Mouse (Mus musculus) midbrain, embryonic 16.5 days (tissue): ENCODE measurements around the gene Rbfox1. TPM values are rescaled to one million over a fixed set of nuclear protein-coding genes. Genes with fewer than 3 reads are reported as not detected.

Source experiments
- ATAC-seq: fragments of 200-750 bp; cut with Nextera tagmentation; 2 replicates; pipeline ENCODE4 v1.8.0; 2017; ENCODE audit warnings: moderate TSS enrichment
- H3K27ac ChIP-seq: fragments of 300-500 bp; sonication (generic); 2 replicates; pipeline ENCODE4 v1.5.1; 2014; ENCODE audit warnings: mild to moderate bottlenecking, low read length, mixed read lengths
- H3K27me3 ChIP-seq: fragments of 300-500 bp; sonication (generic); 2 replicates; pipeline ENCODE4 v1.6.1; 2014; ENCODE audit warnings: low read depth, low read length, mixed read lengths; ENCODE audit not compliant: control insufficient read depth, insufficient read depth
- H3K36me3 ChIP-seq: fragments of 300-500 bp; sonication (generic); 2 replicates; pipeline ENCODE4 v1.6.1; 2014; ENCODE audit warnings: mild to moderate bottlenecking, low read length, moderate library complexity, mixed read lengths; ENCODE audit not compliant: control insufficient read depth, insufficient read depth
- H3K4me1 ChIP-seq: fragments of 300-500 bp; sonication (generic); 2 replicates; pipeline ENCODE4 v1.6.1; 2014; ENCODE audit warnings: mild to moderate bottlenecking, low read length, mixed read lengths; ENCODE audit not compliant: control insufficient read depth, insufficient read depth
- H3K4me2 ChIP-seq: fragments of 300-500 bp; sonication (generic); 2 replicates; pipeline ENCODE4 v1.6.1; 2014; ENCODE audit warnings: mild to moderate bottlenecking, low read length, mixed read lengths
- H3K4me3 ChIP-seq: fragments of 300-500 bp; sonication (generic); 2 replicates; pipeline ENCODE4 v1.5.1; 2014; ENCODE audit warnings: low read depth, mild to moderate bottlenecking, low read length, moderate library complexity, mixed read lengths
- H3K9ac ChIP-seq: fragments of 300-500 bp; sonication (generic); 2 replicates; pipeline ENCODE4 v1.6.1; 2014; ENCODE audit warnings: low read depth, low read length, mixed read lengths
- H3K9me3 ChIP-seq: fragments of 300-500 bp; sonication (generic); replicated peaks from 2 replicates; pipeline ENCODE4 v1.6.1; 2014; ENCODE audit warnings: mild to moderate bottlenecking, low read length, mixed read lengths; ENCODE audit not compliant: control insufficient read depth, poor library complexity, severe bottlenecking
- WGBS: fragments of 180-500 bp; shearing (Covaris S2); extraction: QIAGEN DNeasy Blood & Tissue Kit; methylation state at CpG from one replicate; pipeline ENCODE4 v1.1.7; 2014; 5-methylcytosine and 5-hydroxymethylcytosine counted together
- polyA plus RNA-seq: library from polyadenylated mRNA; unstranded; fragments of >200 nt; fragmentation: Nextera tagmentation; extraction: Ambion mirVana; gene quantifications from 2 replicates; pipeline ENCODE4 v1.2.1, GENCODE M21; 2015

Gene Rbfox1
- polyA plus RNA-seq, 1 experiment from 2014 or later, result 259 TPM

DNA sequence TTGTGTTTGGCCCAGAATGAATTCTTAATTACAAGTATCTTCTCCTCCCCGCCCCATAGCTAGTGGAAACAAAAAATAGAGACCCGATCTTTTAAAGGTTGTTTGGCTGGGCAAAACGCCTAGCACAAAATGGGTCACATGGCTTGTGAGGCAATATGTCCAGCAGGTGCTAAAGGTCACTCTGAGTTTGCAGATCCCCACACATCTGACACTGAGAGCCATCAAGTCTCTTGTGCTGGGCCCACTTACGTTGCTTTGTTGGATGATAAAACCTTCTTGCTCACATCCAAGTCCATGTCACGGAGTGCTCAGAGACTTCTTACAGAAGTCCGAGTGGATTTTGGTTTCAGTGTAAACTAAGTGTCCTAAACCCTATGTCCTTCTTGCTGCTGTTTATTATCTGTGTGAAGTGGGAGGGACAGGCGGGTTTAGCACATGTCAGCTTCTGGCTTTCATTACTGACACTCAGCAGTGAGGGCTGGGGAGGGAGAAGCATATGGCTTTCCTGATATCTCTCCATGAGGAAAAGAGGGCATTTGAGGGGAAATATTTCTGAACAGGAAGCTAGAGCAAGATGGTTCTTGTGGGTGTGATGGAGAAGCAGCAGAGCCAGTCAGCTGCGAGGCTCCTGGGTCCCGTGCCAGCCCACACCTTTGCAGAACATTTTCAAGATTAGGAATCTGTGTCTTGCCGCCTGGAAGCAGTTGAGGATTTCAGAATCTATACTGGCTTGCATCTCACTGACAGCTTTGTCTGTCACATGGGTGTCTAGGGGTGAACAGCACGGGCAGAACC, 1214.5 kb downstream of the Rbfox1 start:
- no peaks in the 10 kb centered on the region for H3K4me1 ChIP-seq
- no peak overlapping the region for H3K9ac ChIP-seq
- H3K36me3 ChIP-seq, result no peaks in the 10 kb centered on the region
- no peak overlapping the region for H3K4me2 ChIP-seq
- no peak overlapping the region for H3K27ac ChIP-seq
- ATAC-seq, result no peak
- WGBS, result 81% methylated on average over 11 of the region's 11 CpGs
- no peak overlapping the region for H3K4me3 ChIP-seq
- H3K27me3 ChIP-seq, result no peaks in the 10 kb centered on the region
- H3K9me3 ChIP-seq, result no peaks in the 10 kb centered on the region

DNA sequence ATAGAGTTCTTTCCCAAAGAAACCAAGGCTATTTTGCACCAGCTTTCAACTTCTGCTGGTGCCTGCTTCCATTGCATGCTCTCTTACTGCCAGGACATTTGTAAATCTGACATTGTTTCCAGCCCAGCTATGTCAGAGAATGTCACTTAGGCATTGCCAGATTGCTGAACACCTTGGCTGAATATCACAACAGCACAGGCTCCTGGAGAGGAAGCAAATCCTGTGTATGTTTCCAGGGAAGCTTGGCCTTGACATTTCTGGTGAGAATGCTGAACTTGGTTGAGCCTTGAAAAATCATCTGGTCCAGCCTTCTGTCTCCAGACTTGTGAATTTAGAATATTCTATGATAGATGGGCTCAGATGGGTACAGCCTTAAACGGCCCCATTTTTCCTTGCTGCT, 1217.3 kb downstream of the Rbfox1 start:
- Histone ChIP-seq H3K27me3 (no peaks in the 10 kb centered on the region), H3K9ac (no peak overlapping the region), H3K9me3 (no peaks in the 10 kb centered on the region), H3K27ac (no peak overlapping the region), H3K4me2 (no peak overlapping the region), H3K4me3 (no peak overlapping the region), H3K36me3 (no peaks in the 10 kb centered on the region), H3K4me1 (no peaks in the 10 kb centered on the region)
- ATAC-seq, result no peak
- 88% methylated on average over 1 of the region's 1 CpGs for WGBS

DNA sequence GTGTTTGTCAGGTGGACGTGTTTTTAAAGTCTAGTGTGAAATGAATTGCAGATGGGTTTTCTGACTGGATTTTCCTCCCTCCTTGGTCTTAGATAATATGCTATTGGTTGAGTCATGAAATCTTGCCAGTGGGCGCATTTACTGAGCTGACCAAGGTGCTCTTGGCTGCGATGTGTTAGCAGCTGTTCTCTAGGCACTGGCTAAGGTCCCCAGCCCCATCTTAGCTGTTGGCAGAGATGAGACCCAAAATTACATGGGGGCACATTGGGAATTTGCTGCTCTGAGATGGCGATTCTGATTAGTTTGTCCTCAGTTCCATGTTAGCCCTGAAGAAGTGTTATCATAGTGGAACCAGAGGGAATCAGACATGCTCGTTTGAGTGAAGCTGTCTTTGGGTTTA, 1218.1 kb downstream of the Rbfox1 start:
- no peaks in the 10 kb centered on the region for H3K27me3 ChIP-seq
- no peak for ATAC-seq
- no peak overlapping the region for H3K27ac ChIP-seq
- H3K36me3 ChIP-seq, result no peaks in the 10 kb centered on the region
- 79% methylated on average over 5 of the region's 5 CpGs for WGBS
- no peak overlapping the region for H3K4me2 ChIP-seq
- no peaks in the 10 kb centered on the region for H3K9me3 ChIP-seq
- H3K4me1 ChIP-seq, result no peaks in the 10 kb centered on the region
- H3K4me3 ChIP-seq, result no peak overlapping the region
- H3K9ac ChIP-seq, result no peak overlapping the region

DNA sequence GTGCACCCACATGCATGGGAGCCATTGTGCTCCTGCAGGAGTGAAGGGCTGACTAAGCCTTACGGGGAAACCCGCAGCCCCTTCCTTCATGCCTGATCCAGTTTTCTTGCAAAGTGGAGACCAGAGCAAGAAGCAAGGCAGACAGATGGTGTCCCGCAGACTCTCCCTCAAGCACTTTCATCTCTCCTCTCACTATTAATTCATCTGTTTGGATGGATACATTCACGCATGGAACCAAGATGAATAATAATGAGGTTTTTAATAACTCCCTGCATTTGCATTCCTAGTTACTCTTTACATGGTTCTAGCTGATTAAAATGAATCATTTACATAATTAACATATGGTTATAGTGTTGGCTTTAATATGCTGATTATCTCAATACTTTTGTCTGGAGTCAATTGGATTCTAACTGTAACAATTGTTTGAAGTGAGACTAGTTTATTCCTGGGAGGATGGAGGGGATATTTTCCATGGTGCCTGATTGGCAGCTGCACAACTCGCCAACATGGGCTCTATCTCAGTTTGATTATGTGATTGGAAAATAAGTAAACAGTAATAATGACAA, 1221.4 kb downstream of the Rbfox1 start:
- 56% methylated on average over 5 of the region's 5 CpGs for WGBS
- no peaks in the 10 kb centered on the region for H3K27me3 ChIP-seq
- peak overlapping the region; percentile 5; the same call in 1 of the 2 replicates for H3K27ac ChIP-seq
- H3K4me3 ChIP-seq, result no peak overlapping the region
- peak; percentile 64 for ATAC-seq
- H3K36me3 ChIP-seq, result no peaks in the 10 kb centered on the region
- H3K9ac ChIP-seq, result no peak overlapping the region
- H3K4me2 ChIP-seq, result no peak overlapping the region
- no peaks in the 10 kb centered on the region for H3K4me1 ChIP-seq
- no peaks in the 10 kb centered on the region for H3K9me3 ChIP-seq

DNA sequence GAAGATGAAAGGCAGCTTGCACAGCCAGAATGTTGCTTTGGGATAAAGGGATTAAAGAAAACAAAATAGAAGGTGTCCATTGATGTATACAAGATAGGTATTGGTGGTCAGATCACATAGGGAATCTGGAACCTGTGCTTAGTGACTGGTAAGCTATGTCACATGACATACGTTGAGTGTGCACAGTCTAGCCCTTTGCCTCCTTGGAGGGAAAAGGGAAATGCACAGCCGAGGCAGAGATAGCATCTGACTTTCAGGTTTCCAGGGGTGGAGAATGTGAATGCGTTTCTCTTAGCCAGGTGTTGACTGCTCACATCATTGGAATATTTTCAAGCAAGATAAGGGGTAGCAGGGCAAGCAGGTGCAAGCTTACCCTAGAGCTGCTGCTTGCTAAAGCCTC, 1230.8 kb downstream of the Rbfox1 start:
- ATAC-seq, result no peak
- no peaks in the 10 kb centered on the region for H3K9me3 ChIP-seq
- WGBS, result 87% methylated on average over 3 of the region's 3 CpGs
- H3K4me2 ChIP-seq, result no peak overlapping the region
- no peaks in the 10 kb centered on the region for H3K4me1 ChIP-seq
- H3K27me3 ChIP-seq, result no peaks in the 10 kb centered on the region
- H3K27ac ChIP-seq, result no peak overlapping the region
- H3K36me3 ChIP-seq, result no peaks in the 10 kb centered on the region
- H3K9ac ChIP-seq, result no peak overlapping the region
- H3K4me3 ChIP-seq, result no peak overlapping the region

DNA sequence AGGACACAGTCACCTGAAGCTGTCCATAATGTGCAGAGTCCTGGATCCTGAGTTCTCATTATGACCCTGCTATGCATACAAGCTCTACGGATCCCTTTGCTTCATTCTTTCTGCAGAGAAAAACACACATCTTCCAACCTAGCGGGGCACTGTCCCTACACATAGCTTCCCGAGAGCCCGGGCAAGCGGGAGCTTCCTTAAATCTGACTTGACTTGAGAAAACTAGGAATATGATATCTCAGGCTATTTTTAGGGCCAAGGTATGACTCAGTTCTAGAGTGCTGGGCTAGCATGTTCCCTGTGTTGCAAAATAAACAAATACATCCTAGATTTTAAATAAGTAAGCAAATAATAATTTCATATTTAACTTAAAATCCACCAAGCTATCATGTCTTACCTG, 1244.4 kb downstream of the Rbfox1 start:
- no peaks in the 10 kb centered on the region for H3K9me3 ChIP-seq
- H3K27me3 ChIP-seq, result no peaks in the 10 kb centered on the region; the same call in 1 of the 2 replicates
- 94% methylated on average over 5 of the region's 5 CpGs for WGBS
- no peaks in the 10 kb centered on the region for H3K4me1 ChIP-seq
- H3K4me2 ChIP-seq, result no peak overlapping the region
- no peak overlapping the region for H3K4me3 ChIP-seq
- H3K27ac ChIP-seq, result no peak overlapping the region
- no peak for ATAC-seq
- H3K36me3 ChIP-seq, result no peaks in the 10 kb centered on the region
- H3K9ac ChIP-seq, result no peak overlapping the region

DNA sequence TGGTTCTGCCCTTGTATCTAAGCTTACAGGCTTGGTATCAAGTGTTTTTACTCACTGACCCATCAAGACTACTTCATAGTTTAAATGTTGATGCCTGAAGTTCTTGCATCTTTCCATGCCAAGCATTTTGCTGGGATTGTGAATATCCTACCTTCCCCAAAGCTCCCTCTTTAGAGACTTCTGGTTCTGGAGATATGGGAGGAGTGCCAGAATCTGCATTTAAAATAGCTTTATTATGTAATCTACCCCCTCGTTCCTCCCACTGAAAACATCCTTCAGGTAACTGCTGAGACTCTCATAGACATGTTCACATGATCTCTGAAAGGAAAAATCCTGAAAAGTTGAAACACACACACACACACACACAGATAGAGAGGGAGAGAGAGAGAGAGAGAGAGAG, 1247.3 kb downstream of the Rbfox1 start:
- H3K27me3 ChIP-seq, result no peaks in the 10 kb centered on the region; the same call in 1 of the 2 replicates
- WGBS, result 77% methylated on average over 1 of the region's 1 CpGs

DNA sequence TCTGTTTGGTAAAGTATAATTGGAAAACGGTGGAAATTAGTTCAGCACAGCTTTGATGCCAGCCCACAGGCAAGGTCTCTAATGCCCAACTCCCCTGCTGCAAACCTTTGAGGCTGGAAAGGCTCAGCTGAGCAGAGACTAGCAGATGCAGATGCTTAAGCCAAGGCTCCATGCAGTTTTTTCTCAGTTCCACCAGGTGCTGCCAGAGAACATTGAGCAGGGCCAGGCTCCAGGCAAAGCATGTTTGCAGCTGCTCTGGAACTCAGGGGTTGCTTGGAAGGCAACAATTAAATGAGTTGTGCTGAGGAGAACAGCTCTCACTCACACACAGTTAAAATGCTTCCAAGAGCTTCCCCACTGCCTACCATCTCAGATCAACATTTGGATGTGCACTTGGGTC, 1251.8 kb downstream of the Rbfox1 start:
- 54% methylated on average over 1 of the region's 1 CpGs for WGBS
- Histone ChIP-seq H3K4me2 (no peak overlapping the region), H3K4me1 (peaks cover 6% of the 10 kb centered on the region; the same call in 1 of the 2 replicates), H3K27me3 (no peaks in the 10 kb centered on the region), H3K27ac (no peak overlapping the region; the same call in 1 of the 2 replicates), H3K9me3 (no peaks in the 10 kb centered on the region), H3K36me3 (no peaks in the 10 kb centered on the region), H3K4me3 (no peak overlapping the region), H3K9ac (no peak overlapping the region)
- ATAC-seq, result no peak

More for the DNA sequence above, 1247.3 kb downstream of the Rbfox1 start:
- no peak for ATAC-seq
- Histone ChIP-seq H3K4me2 (no peak overlapping the region), H3K9me3 (no peaks in the 10 kb centered on the region), H3K27ac (no peak overlapping the region), H3K36me3 (no peaks in the 10 kb centered on the region), H3K4me3 (no peak overlapping the region), H3K9ac (no peak overlapping the region), H3K4me1 (no peaks in the 10 kb centered on the region)

DNA sequence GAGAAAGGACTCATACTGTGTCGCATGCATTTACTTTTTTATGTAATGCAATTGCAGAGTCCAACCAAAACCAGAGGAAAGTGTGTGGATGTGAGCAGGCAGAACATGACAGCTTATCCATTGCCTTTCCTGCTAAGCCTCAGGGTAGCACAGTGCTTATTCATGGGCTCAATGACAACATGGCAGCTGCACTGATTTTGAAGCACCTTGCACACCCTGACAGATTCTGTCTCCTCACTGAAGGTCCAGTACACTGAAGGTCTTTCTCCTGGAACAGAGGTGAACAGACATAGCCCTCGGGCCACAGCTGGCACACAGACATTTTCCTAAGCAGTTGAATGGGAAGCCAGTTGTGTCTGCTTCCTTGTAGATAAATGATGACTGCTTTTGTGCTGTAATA, 1254.3 kb downstream of the Rbfox1 start:
- no peak overlapping the region for H3K9ac ChIP-seq
- H3K9me3 ChIP-seq, result no peaks in the 10 kb centered on the region
- H3K27ac ChIP-seq, result no peak overlapping the region
- no peak overlapping the region for H3K4me2 ChIP-seq
- no peak for ATAC-seq
- 85% methylated on average over 2 of the region's 2 CpGs for WGBS
- no peak overlapping the region for H3K4me3 ChIP-seq
- H3K4me1 ChIP-seq, result peaks cover 6% of the 10 kb centered on the region; the same call in 1 of the 2 replicates
- no peaks in the 10 kb centered on the region for H3K27me3 ChIP-seq
- H3K36me3 ChIP-seq, result no peaks in the 10 kb centered on the region
